Mouse (Mus musculus): Measurements from ENCODE around the gene Zbtb16. TPM values are rescaled to one million over a fixed set of nuclear protein-coding genes. Genes with fewer than 3 reads are reported as not detected.
A peak's percentile ranks its signal among the peaks of the same experiment; 100 is the strongest.

Zbtb16 gene
- total and polyA plus RNA-seq, 3 experiments: 15.7 to 150 (median 149) TPM

DNA sequence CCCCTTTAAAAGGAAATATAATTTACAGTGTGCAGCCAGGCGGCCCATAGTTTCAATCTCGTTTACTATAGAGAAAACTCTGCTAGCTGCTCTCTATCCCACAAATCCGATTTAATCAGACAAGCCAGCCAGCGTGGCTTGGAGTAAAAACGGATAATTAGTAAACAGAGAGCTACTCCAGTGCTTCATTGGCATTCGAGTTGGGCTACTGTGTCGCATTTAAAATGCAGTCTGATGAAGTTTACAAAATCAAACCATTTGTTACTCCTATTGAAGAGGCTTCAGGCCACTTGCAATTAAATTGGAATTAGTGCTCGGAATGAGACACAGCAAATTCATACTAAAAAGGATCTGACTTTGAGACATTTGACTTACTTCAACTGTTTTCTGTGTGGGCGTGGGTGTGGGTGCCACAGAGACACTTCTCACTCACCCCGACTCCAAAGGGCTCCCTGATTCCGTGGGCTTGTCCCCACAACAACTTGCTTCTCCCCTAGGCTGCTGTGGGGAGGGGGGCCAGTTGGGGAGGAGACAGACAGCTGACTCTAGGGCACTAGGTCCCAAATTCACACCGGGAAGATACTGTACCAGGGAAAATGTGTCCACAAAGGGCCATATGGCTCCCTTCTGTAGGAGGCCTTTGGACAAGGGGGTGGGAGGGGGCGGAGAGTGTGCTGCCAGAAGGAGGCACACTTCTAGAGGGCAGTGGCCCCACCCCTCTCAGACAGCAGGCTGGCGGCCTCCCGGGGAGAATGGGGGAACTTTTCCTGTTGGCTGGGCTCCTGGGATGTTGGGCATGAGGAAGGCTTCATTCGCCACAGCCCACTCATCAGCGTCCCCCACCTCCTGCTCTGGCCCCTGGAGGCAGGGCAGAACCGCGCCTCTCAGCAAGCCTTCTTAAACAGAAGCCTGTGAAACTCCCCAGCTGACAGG is 157.3 kb downstream of the Zbtb16 start:
- peak in 1 of 2 experiments; percentile 16 for DNase-seq
- 55% methylated on average over 19 of the region's 19 CpGs for WGBS
- H3K9ac ChIP-seq (ENCODE audit: low read depth, low read length): no peak overlapping the region
- TF ChIP-seq EP300 (IDR thresholded peaks at IDR 0.05; ENCODE audit: insufficient read depth, low read depth, low read length): no peak
- TF ChIP-seq CTCF (IDR thresholded peaks at IDR 0.05): peak; percentile 10; the same call in 1 of the 2 replicates
- intact Hi-C loops (cut with DNase I): no loop called here
- no peaks in the 10 kb centered on the region for H3K27me3 ChIP-seq (ENCODE audit: control insufficient read depth, insufficient read depth, low read length)
- no peak overlapping the region for H3K27ac ChIP-seq
- peaks cover 12% of the 10 kb centered on the region for H3K36me3 ChIP-seq (ENCODE audit: control insufficient read depth, insufficient read depth, low read length)
- no peaks in the 10 kb centered on the region; the same call in 1 of the 2 replicates for H3K79me2 ChIP-seq (replicated peaks; ENCODE audit: control insufficient read depth, insufficient read depth, low read length)
- H3K4me3 ChIP-seq: no peak overlapping the region
- H3K4me1 ChIP-seq (ENCODE audit: control insufficient read depth, insufficient read depth, low read length): peaks cover 21% of the 10 kb centered on the region

DNA sequence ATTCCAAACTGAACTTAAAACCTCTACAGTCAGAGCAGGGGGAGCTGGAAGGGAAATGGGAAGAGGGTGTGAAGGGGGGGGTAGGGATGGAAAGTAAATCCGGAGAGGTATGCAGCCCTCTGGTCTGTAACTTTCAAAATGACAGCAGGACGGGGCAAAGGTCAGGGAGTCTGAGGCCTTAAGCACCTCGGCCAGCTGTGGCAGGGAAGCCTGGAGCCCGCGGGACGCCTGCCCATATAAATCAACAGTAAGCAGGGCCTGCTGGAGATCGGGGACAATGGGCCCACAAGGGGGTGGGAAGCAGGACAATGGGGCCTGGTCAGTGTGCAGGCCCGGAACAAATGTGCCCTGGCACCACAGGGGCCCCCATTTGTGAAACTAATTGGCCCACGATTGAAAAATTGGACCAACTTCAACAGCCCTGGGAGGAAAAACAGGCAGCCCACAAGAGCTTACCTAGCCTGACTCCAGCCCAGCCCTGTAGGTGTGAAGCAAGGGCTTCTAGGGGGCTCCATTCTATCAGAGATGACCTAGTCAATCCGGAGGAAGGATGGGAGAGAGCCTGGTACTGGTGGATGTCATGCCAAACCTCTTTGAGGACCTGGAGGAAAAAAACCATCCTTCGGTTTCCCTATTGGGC is 160.8 kb downstream of the Zbtb16 start:
- peak; percentile 50 to 55 for DNase-seq
- Histone ChIP-seq H3K4me3 (no peak overlapping the region), H3K4me1 (ENCODE audit: control insufficient read depth, insufficient read depth, low read length) (peaks cover 28% of the 10 kb centered on the region), H3K9ac (ENCODE audit: low read depth, low read length) (peak overlapping the region; percentile 43), H3K79me2 (replicated peaks; ENCODE audit: control insufficient read depth, insufficient read depth, low read length) (no peaks in the 10 kb centered on the region), H3K27ac (peak overlapping the region; percentile 85), H3K36me3 (ENCODE audit: control insufficient read depth, insufficient read depth, low read length) (peaks cover 12% of the 10 kb centered on the region), H3K27me3 (ENCODE audit: control insufficient read depth, insufficient read depth, low read length) (no peaks in the 10 kb centered on the region)
- intact Hi-C loops (cut with DNase I): no loop called here
- TF ChIP-seq EP300 (IDR thresholded peaks at IDR 0.05; ENCODE audit: insufficient read depth, low read depth, low read length): 0 out of 2 replicates have a peak, but pooled peaks have one; percentile 10
- TF ChIP-seq POLR2A (IDR thresholded peaks at IDR 0.05; ENCODE audit: insufficient read depth, low read depth, low read length): no peak
- WGBS: 47% methylated on average over 11 of the region's 11 CpGs

DNA sequence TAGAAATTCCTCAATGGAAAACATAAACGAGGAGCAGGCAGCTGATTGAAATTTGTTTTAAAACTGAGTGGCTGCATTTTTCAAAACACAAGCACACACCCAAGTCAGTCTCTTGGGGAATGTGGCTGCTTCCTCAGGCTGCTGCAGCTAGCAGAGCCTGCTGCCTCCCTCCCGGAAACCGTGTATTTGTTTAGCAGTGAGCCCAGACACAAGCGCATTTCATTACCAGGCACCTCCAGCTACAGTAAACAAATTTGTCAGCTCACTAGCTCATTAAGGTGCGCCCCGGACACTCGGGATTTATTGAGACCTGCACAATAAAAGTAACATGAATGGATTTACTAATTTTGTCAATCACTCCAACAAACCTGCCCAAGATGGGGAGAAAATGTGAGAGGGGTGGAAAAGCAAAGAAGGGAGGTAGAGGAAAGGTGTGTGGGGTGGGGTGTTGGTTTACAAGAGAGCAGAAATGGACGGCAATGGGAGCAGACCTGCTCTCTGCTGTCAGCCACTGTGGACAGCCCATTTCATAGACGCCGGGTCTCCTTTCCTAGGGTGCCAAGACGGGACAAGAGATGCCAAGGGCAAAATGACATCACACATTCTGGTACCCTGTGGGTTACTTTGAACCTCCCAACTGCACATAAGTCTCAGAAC is 161.5 kb downstream of the Zbtb16 start:
- peak overlapping the region; percentile 43 for H3K9ac ChIP-seq (ENCODE audit: low read depth, low read length)
- intact Hi-C loops (cut with DNase I): no loop called here
- peak; percentile 57 to 64 for DNase-seq
- H3K36me3 ChIP-seq (ENCODE audit: control insufficient read depth, insufficient read depth, low read length): peaks cover 12% of the 10 kb centered on the region
- H3K79me2 ChIP-seq (replicated peaks; ENCODE audit: control insufficient read depth, insufficient read depth, low read length): no peaks in the 10 kb centered on the region
- H3K4me1 ChIP-seq (ENCODE audit: control insufficient read depth, insufficient read depth, low read length): peaks cover 28% of the 10 kb centered on the region
- H3K27me3 ChIP-seq (ENCODE audit: control insufficient read depth, insufficient read depth, low read length): no peaks in the 10 kb centered on the region
- H3K27ac ChIP-seq: peak overlapping the region; percentile 85
- no peak overlapping the region for H3K4me3 ChIP-seq
- WGBS: 38% methylated on average over 11 of the region's 11 CpGs
- TF ChIP-seq EP300 (IDR thresholded peaks at IDR 0.05; ENCODE audit: insufficient read depth, low read depth, low read length) (peak; percentile 77), CTCF (IDR thresholded peaks at IDR 0.05) (no peak), POLR2A (IDR thresholded peaks at IDR 0.05; ENCODE audit: insufficient read depth, low read depth, low read length) (peak; percentile 72)

DNA sequence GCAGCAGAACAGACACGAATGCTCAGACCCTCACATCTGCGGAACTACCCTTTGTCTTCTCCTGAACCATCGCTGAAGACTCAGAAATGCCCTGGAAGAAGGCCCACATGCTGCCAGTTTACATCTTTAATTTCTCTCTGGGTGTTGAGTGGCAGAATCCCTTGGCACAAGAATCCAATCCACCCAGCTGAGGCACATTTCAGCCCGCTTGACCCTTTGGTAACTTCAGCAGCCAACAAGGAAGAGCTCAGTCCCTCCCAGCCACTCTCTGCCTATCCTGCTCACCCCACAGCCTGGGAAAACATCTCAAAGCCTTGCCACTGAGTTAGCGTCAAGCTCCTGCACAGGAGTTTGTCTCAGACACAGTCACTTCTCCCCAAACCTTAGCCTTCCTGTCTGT is 162.2 kb downstream of the Zbtb16 start:
- Histone ChIP-seq H3K36me3 (ENCODE audit: control insufficient read depth, insufficient read depth, low read length) (peaks cover 12% of the 10 kb centered on the region), H3K27ac (peak overlapping the region; percentile 85), H3K4me1 (ENCODE audit: control insufficient read depth, insufficient read depth, low read length) (peaks cover 28% of the 10 kb centered on the region), H3K4me3 (no peak overlapping the region), H3K27me3 (ENCODE audit: control insufficient read depth, insufficient read depth, low read length) (no peaks in the 10 kb centered on the region), H3K9ac (ENCODE audit: low read depth, low read length) (peak overlapping the region; percentile 8; the same call in 1 of the 2 replicates), H3K79me2 (replicated peaks; ENCODE audit: control insufficient read depth, insufficient read depth, low read length) (no peaks in the 10 kb centered on the region)
- DNase-seq: no peak
- intact Hi-C loops (cut with DNase I): loop anchor here (2.0 kb wide), 1 partner anchor 19 kb away; no protein-coding TSS in a partner anchor
- TF ChIP-seq POLR2A (IDR thresholded peaks at IDR 0.05; ENCODE audit: insufficient read depth, low read depth, low read length) (no peak), EP300 (IDR thresholded peaks at IDR 0.05; ENCODE audit: insufficient read depth, low read depth, low read length) (no peak), CTCF (IDR thresholded peaks at IDR 0.05) (no peak)
- 53% methylated on average over 5 of the region's 5 CpGs for WGBS

DNA sequence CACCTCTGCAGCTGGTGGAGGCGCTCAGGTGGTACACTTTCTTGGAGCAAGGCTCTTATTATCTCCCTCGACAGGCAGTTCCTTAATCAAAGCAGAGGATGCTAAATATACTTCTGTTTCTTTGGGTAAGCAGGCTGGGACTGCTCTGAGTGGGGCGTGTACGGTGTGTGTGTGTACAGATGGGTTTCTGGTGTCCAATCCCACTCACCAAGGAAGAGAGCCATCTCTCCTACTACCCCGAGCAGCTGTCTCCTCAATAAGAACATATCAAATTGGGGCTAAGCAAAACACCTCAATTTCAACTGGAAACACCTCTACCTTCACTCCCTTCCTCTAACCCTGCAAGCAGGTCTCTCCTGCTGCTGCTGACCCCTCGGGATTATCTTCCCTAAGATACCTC is 162.8 kb downstream of the Zbtb16 start:
- no peak overlapping the region for H3K4me3 ChIP-seq
- WGBS: 67% methylated on average over 6 of the region's 6 CpGs
- H3K36me3 ChIP-seq (ENCODE audit: control insufficient read depth, insufficient read depth, low read length): peaks cover 12% of the 10 kb centered on the region
- H3K79me2 ChIP-seq (replicated peaks; ENCODE audit: control insufficient read depth, insufficient read depth, low read length): no peaks in the 10 kb centered on the region
- no peak for DNase-seq
- intact Hi-C loops (cut with DNase I): loop anchor here (2.0 kb wide), 1 partner anchor 18 kb away; no protein-coding TSS in a partner anchor
- peak overlapping the region; percentile 85 for H3K27ac ChIP-seq
- 0 out of 2 replicates have a peak overlapping the region, but pooled peaks have one; percentile 0 for H3K9ac ChIP-seq (ENCODE audit: low read depth, low read length)
- TF ChIP-seq EP300 (IDR thresholded peaks at IDR 0.05; ENCODE audit: insufficient read depth, low read depth, low read length) (no peak), CTCF (IDR thresholded peaks at IDR 0.05) (no peak), POLR2A (IDR thresholded peaks at IDR 0.05; ENCODE audit: insufficient read depth, low read depth, low read length) (no peak)
- no peaks in the 10 kb centered on the region for H3K27me3 ChIP-seq (ENCODE audit: control insufficient read depth, insufficient read depth, low read length)
- H3K4me1 ChIP-seq (ENCODE audit: control insufficient read depth, insufficient read depth, low read length): peaks cover 28% of the 10 kb centered on the region
